Mouse (Mus musculus) hindbrain, postnatal 0 days (tissue): Measurements from ENCODE around the gene Gse1. TPM values are rescaled to one million over a fixed set of nuclear protein-coding genes. Genes with fewer than 3 reads are reported as not detected.
A peak's percentile ranks its signal among the peaks of the same experiment; 100 is the strongest.

Experiments
- ATAC-seq: fragments of 200-750 bp; cut with Nextera tagmentation; 2 replicates; pipeline ENCODE4 v1.8.0; 2017; ENCODE audit warnings: mild to moderate bottlenecking, moderate TSS enrichment, moderate library complexity
- DNase-seq: peaks from one replicate; pipeline ENCODE4 v3.0.0-alpha.2; 2015; ENCODE audit warnings: low spot score
- H3K27ac ChIP-seq: fragments of 300-500 bp; sonication (generic); 2 replicates; pipeline ENCODE4 v1.5.1; 2014; ENCODE audit warnings: mild to moderate bottlenecking
- H3K27me3 ChIP-seq: fragments of 300-500 bp; sonication (generic); 2 replicates; pipeline ENCODE4 v1.6.1; 2014; ENCODE audit warnings: low read length, mixed read lengths; ENCODE audit not compliant: insufficient read depth
- H3K36me3 ChIP-seq: fragments of 300-500 bp; sonication (generic); 2 replicates; pipeline ENCODE4 v1.6.1; 2014; ENCODE audit warnings: low read length, mixed read lengths; ENCODE audit not compliant: insufficient read depth
- H3K4me1 ChIP-seq: fragments of 300-500 bp; sonication (generic); 2 replicates; pipeline ENCODE4 v1.6.1; 2014; ENCODE audit warnings: antibody characterized with exemption, low read length, mixed read lengths; ENCODE audit not compliant: insufficient read depth
- H3K4me2 ChIP-seq: fragments of 300-500 bp; sonication (generic); 2 replicates; pipeline ENCODE4 v1.6.1; 2014; ENCODE audit warnings: low read depth, mild to moderate bottlenecking, low read length, moderate library complexity, mixed read lengths
- H3K4me3 ChIP-seq: fragments of 300-500 bp; sonication (generic); 2 replicates; pipeline ENCODE4 v1.5.1; 2014; ENCODE audit warnings: low read length
- H3K9ac ChIP-seq: fragments of 300-500 bp; sonication (generic); replicated peaks from 2 replicates; pipeline ENCODE4 v1.6.1; 2014; ENCODE audit warnings: mild to moderate bottlenecking, low read length, moderate library complexity, mixed read lengths
- H3K9me3 ChIP-seq: fragments of 300-500 bp; sonication (generic); 2 replicates; pipeline ENCODE4 v1.6.1; 2016; ENCODE audit warnings: low read length, mixed read lengths
- CTCF ChIP-seq: IDR thresholded peaks from 2 replicates; pipeline ENCODE4 v1.5.1; 2016; ENCODE audit warnings: antibody characterized with exemption, control low read depth, low read depth
- WGBS: fragments of 180-500 bp; shearing (Covaris S2); extraction: QIAGEN DNeasy Blood & Tissue Kit; methylation state at CpG from one replicate; pipeline ENCODE4 v1.1.7; 2014; 5-methylcytosine and 5-hydroxymethylcytosine counted together
- polyA plus RNA-seq: library from polyadenylated mRNA; unstranded; fragments of >200 nt; fragmentation: Nextera tagmentation; extraction: Ambion mirVana; gene quantifications from 2 replicates; pipeline ENCODE4 v1.2.1, GENCODE M21; 2015
- total RNA-seq: library from RNA; depleted of rRNA; stranded (reverse); fragments of >200 nt; gene quantifications from 2 replicates; pipeline ENCODE4 v1.2.3, GENCODE M21; 2014

Gene Gse1
- total and polyA plus RNA-seq, 2 experiments from 2014 or later: 13.4 to 48.3 TPM

DNA sequence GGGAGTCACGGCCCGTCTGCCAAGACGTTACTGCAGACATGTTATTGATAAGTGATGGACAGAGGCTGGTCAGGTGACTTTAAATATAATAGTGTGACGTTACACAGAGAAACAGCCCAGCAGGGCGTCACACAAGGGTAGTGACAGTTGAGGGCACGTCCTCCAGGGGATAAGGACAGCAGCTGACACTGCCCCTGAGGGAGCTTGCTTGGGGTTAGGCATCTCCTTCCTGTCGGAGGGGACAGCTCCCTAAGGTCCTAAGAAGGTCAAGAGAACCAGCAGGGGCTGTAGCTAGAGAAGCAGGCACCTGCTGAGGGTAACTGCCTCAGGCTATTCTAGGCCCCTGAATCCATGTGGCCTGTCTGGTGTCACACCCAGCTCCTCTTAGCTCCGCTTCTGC, 343.3 kb downstream of the Gse1 start:
- WGBS: 73% methylated on average over 8 of the region's 8 CpGs
- ATAC-seq (no peak), DNase-seq (no peak)
- Histone ChIP-seq H3K4me3 (no peak overlapping the region), H3K27ac (no peak overlapping the region), H3K4me1 (no peaks in the 10 kb centered on the region), H3K9ac (no peak overlapping the region), H3K4me2 (no peak overlapping the region), H3K9me3 (no peaks in the 10 kb centered on the region), H3K27me3 (no peaks in the 10 kb centered on the region), H3K36me3 (peaks cover 75% of the 10 kb centered on the region)
- TF ChIP-seq CTCF: no peak

DNA sequence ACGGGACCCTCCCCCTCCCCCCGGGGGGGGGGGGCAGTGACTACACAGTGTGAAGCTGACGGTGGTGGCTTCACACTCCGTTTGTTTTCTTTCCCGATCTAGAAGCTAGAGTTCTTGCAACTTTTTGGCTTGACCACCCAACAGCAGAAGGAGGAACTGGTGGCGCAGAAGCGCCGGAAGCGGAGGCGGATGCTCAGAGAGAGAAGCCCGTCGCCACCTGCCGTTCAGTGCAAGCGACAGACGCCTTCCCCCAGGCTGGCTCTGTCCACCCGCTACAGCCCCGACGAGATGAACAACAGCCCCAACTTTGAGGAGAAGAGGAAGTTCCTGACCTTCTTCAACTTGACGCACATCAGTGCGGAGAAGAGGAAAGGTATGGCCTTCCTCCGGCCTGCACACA, 344.3 kb downstream of the Gse1 start:
- no peaks in the 10 kb centered on the region for H3K4me1 ChIP-seq
- 75% methylated on average over 21 of the region's 21 CpGs for WGBS
- no peak overlapping the region for H3K4me3 ChIP-seq
- peaks cover 77% of the 10 kb centered on the region for H3K36me3 ChIP-seq
- no peak overlapping the region for H3K4me2 ChIP-seq
- H3K9me3 ChIP-seq: no peaks in the 10 kb centered on the region
- TF ChIP-seq CTCF: no peak
- H3K27ac ChIP-seq: no peak overlapping the region
- H3K27me3 ChIP-seq: no peaks in the 10 kb centered on the region
- ATAC-seq (no peak), DNase-seq (no peak)
- H3K9ac ChIP-seq: no peak overlapping the region

DNA sequence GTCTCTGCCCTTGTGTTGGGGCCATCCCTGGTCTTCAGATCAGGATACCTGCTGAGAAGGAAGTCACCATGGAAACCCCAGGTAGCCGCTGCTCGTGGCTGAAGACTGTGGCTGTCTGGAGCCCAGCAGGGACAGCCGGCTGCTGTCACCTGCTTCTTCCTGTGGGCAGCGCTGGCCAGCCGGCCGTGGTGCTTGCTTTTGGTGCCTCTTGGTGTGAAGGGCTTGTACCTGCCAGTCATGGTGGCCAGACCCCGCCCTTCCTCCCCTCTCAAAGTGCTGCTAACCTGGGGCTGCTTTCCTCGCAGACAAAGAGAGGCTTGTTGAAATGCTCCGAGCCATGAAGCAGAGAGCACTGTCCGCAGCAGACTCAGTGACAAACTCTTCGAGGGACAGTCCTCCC, 345.6 kb downstream of the Gse1 start:
- no peak for ATAC-seq
- H3K27ac ChIP-seq: no peak overlapping the region
- H3K4me1 ChIP-seq: no peaks in the 10 kb centered on the region
- peaks cover 71% of the 10 kb centered on the region for H3K36me3 ChIP-seq
- H3K4me2 ChIP-seq: no peak overlapping the region
- H3K9me3 ChIP-seq: no peaks in the 10 kb centered on the region
- no peak for DNase-seq
- H3K9ac ChIP-seq: no peak overlapping the region
- TF ChIP-seq CTCF: no peak
- no peak overlapping the region for H3K4me3 ChIP-seq
- no peaks in the 10 kb centered on the region for H3K27me3 ChIP-seq
- WGBS: 46% methylated on average over 11 of the region's 11 CpGs

DNA sequence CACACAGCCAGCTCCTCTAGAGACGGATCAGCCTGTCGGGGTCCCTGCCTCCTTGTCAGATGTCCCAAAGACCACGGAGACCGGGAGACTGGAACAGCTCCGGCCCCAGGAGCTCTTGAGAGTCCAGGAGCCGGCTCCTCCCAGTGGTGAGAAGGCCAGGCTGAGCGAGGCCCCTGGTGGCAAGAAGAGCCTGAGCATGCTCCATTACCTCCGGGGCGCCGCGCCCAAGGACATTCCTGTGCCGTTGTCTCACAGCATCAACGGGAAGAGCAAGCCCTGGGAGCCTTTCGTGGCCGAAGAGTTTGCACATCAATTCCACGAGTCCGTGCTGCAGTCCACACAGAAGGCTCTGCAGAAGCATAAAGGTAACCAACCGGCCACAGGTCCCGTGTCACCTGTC, 346.7 kb downstream of the Gse1 start:
- no peak for ATAC-seq
- 56% methylated on average over 19 of the region's 19 CpGs for WGBS
- Histone ChIP-seq H3K27ac (no peak overlapping the region), H3K9me3 (no peaks in the 10 kb centered on the region), H3K4me2 (no peak overlapping the region), H3K36me3 (peaks cover 71% of the 10 kb centered on the region), H3K4me3 (no peak overlapping the region), H3K4me1 (no peaks in the 10 kb centered on the region), H3K27me3 (no peaks in the 10 kb centered on the region), H3K9ac (no peak overlapping the region)
- TF ChIP-seq CTCF: peak; percentile 18; the same call in 1 of the 2 replicates
- DNase-seq: no peak

DNA sequence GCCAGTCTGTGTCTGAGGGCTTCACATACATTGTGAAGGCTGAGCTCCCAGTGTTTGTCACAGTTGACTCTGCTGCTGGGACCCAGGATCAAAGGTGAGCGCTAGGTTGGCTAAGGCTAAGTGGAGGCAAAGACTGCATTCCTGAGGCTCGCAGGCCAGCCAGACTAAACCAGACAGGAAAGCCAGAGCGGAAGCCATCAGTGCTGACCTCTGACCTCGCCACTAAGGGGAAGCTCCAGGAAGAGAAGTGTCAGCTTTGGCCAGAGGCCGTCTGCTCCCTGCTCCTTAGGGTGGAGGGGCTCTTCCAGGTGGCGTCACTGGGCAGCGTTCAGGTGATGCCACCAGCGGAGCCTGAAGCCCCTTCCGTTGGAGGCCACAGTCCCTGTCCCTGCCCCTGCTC, 347.5 kb downstream of the Gse1 start:
- ATAC-seq (no peak), DNase-seq (no peak)
- 65% methylated on average over 9 of the region's 9 CpGs for WGBS
- Histone ChIP-seq H3K4me2 (no peak overlapping the region), H3K4me1 (no peaks in the 10 kb centered on the region), H3K9me3 (no peaks in the 10 kb centered on the region), H3K27ac (no peak overlapping the region), H3K9ac (no peak overlapping the region), H3K27me3 (no peaks in the 10 kb centered on the region), H3K36me3 (peaks cover 73% of the 10 kb centered on the region), H3K4me3 (no peak overlapping the region)
- TF ChIP-seq CTCF: no peak

DNA sequence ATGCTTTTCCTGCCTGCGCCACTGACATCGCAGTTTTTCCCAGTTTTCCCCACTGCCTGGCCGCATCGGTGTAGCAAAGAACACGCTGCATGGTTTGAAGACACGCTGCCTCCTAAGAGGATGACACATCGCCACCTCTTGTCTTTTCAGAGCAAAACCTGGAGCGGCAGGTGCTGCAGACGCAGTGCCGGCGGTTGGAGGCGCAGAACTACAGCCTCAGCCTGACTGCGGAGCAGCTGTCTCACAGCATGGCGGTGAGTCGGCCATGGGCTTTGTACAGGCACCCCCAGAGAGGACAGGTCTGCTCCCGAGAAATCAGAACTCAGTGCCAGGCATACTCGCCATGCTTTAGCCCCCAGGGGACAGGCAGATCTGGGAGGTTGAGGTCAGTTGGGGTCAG, 349.6 kb downstream of the Gse1 start:
- Histone ChIP-seq H3K27ac (0 out of 2 replicates have a peak overlapping the region, but pooled peaks have one; percentile 11), H3K4me1 (no peaks in the 10 kb centered on the region), H3K27me3 (no peaks in the 10 kb centered on the region), H3K9me3 (no peaks in the 10 kb centered on the region), H3K36me3 (peaks cover 61% of the 10 kb centered on the region), H3K4me2 (no peak overlapping the region), H3K9ac (no peak overlapping the region), H3K4me3 (no peak overlapping the region)
- WGBS: 56% methylated on average over 17 of the region's 17 CpGs
- TF ChIP-seq CTCF: no peak; the same call in 1 of the 2 replicates
- DNase-seq (no peak), ATAC-seq (no peak; the same call in 1 of the 2 replicates)

- no peak for DNase-seq
- WGBS: 90% methylated on average over 8 of the region's 8 CpGs
- no peak overlapping the region for H3K27ac ChIP-seq
- TF ChIP-seq CTCF: no peak
- H3K4me3 ChIP-seq: no peak overlapping the region
- H3K27me3 ChIP-seq: no peaks in the 10 kb centered on the region
- H3K9me3 ChIP-seq: no peaks in the 10 kb centered on the region
- no peak for ATAC-seq
- H3K36me3 ChIP-seq: peaks cover 36% of the 10 kb centered on the region
- H3K4me1 ChIP-seq: no peaks in the 10 kb centered on the region
- no peak overlapping the region for H3K4me2 ChIP-seq
- no peak overlapping the region for H3K9ac ChIP-seq
These were observed 352.2 kb downstream of the Gse1 start for GRCm38 (mm10) chr8:120580336-120581000.
